Comparison of ENCODE assay signal across 1 mouse cellular context in genomic region chr7:80191455-80191854, GRCm38 (mm10).
TF ChIP-seq lines count a peak whose summit lies in the region.

No protein-coding gene starts in this region.

TF ChIP-seq in CH12.LX, 34 proteins besides CTCF, POLR2A, EP300 and RAD21 (continued from another document):
- TF ChIP-seq TCF12 (IDR thresholded peaks at IDR 0.05; ENCODE audit: low read depth, low read length) (peak; percentile 82; the same call in 1 of the 2 replicates), ETS1 (conservative IDR thresholded peaks at IDR 0.05; ENCODE audit: low read depth, low read length) (no peak; the same call in 1 of the 2 replicates), MEF2A (IDR thresholded peaks at IDR 0.05; ENCODE audit: borderline replicate concordance, low read depth, low read length) (peak; percentile 85), BHLHE40 (IDR thresholded peaks at IDR 0.05; ENCODE audit: low read depth, low read length) (peak; percentile 63; the same call in 1 of the 2 replicates), KAT2A (IDR thresholded peaks at IDR 0.05; ENCODE audit: insufficient replicate concordance, low read length) (no peak), MAX (IDR thresholded peaks at IDR 0.05; ENCODE audit: low read length) (peak; percentile 32; the same call in 1 of the 2 replicates), ZNF384 (IDR thresholded peaks at IDR 0.05; ENCODE audit: low read depth, low read length) (no peak), MAFK (IDR thresholded peaks at IDR 0.05; ENCODE audit: insufficient replicate concordance, low read length) (peak; percentile 49; the same call in 1 of the 2 replicates), NRF1 (IDR thresholded peaks at IDR 0.05; ENCODE audit: low read depth, low read length) (peak; percentile 43; the same call in 1 of the 2 replicates)
